Mouse (Mus musculus) erythroblast, embryonic 14.5 days (primary cell): ENCODE measurements around the gene BC049352.

Experiments
- GATA1 ChIP-seq: IDR thresholded peaks from 2 replicates; pipeline ENCODE4 v1.6.1; 2012; ENCODE audit warnings: low read length, inconsistent platforms, mixed read lengths
- TAL1 ChIP-seq: IDR thresholded peaks from 3 replicates; pipeline ENCODE4 v1.6.1; 2012; ENCODE audit warnings: low read length, inconsistent platforms, mixed read lengths

DNA sequence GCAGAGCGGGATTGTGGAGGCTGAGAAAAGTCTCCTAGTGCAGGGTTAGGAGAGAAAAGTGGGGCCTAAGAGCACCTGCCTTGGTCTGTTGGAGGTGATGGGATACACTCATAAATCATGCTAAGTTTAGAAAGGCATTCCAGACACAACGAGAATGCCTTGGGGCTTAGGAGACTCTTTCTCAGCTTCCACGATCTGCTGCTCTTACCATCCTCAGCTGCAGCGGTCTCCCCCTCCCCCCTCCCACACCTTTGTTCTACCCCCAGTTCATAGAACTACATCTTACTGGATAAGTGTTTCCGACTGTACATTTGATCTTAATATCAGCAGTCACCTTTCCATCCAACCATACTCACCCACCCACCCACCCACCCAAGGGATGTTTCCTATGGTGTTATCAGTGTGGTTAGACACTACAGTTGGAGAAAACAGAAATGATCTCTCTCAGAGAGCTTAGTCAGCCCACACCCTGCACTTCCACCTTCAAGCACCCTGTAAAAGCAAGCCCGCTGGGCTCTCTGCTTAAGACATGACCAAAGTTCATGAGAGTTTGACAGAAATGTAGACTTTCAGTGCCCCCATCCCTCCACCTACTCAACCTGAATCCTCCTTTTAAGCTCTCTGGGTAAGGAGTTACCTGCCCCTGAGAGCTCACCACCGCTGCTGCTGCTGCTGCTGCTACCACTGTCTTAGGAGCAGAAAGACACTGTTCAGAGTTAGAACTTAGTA, 25.4 kb downstream of the BC049352 start:
- TF ChIP-seq GATA1 (no peak), TAL1 (no peak)
